Mouse (Mus musculus): Measurements from ENCODE around the gene Fibp. TPM values are rescaled to one million over a fixed set of nuclear protein-coding genes. Genes with fewer than 3 reads are reported as not detected.
A peak's percentile ranks its signal among the peaks of the same experiment; 100 is the strongest.

Fibp gene
- polyA plus RNA-seq, 1 experiment: 143 TPM

- H3K4me3 ChIP-seq (ENCODE audit: low read depth, low read length): peak overlapping the region; percentile 50
- peaks cover 5% of the 10 kb centered on the region; the same call in 1 of the 2 replicates for H3K4me1 ChIP-seq (ENCODE audit: control insufficient read depth, insufficient read depth, insufficient read length, low read length)
- WGBS: 3% methylated on average over 67 of the region's 68 CpGs
- no peak for TF ChIP-seq POLR2A (IDR thresholded peaks at IDR 0.05; ENCODE audit: low read depth, low read length)
- no peak for TF ChIP-seq CTCF (IDR thresholded peaks at IDR 0.05; ENCODE audit: extremely low read depth, insufficient read length, insufficient replicate concordance, low read depth, low read length)
- H3K27ac ChIP-seq (ENCODE audit: insufficient read depth, low read depth, low read length): no peak overlapping the region
- no peaks in the 10 kb centered on the region for H3K27me3 ChIP-seq (ENCODE audit: control insufficient read depth, insufficient read depth, low read length)
- no peaks in the 10 kb centered on the region for H3K36me3 ChIP-seq (ENCODE audit: control insufficient read depth, insufficient read depth, low read length)
Observed at GRCm38 (mm10) chr19:5474281-5475068, 14.1 kb downstream of the Fibp start.

GRCm38 (mm10) chr19:5475069-5475714 lies 14.8 kb downstream of the Fibp start:
- TF ChIP-seq CTCF (IDR thresholded peaks at IDR 0.05; ENCODE audit: extremely low read depth, insufficient read length, insufficient replicate concordance, low read depth, low read length) (no peak), POLR2A (IDR thresholded peaks at IDR 0.05; ENCODE audit: low read depth, low read length) (no peak)
- 57% methylated on average over 13 of the region's 13 CpGs for WGBS
- no peaks in the 10 kb centered on the region for H3K36me3 ChIP-seq (ENCODE audit: control insufficient read depth, insufficient read depth, low read length)
- H3K27ac ChIP-seq (ENCODE audit: insufficient read depth, low read depth, low read length): no peak overlapping the region
- H3K27me3 ChIP-seq (ENCODE audit: control insufficient read depth, insufficient read depth, low read length): no peaks in the 10 kb centered on the region
- H3K4me3 ChIP-seq (ENCODE audit: low read depth, low read length): peak overlapping the region; percentile 50
- H3K4me1 ChIP-seq (ENCODE audit: control insufficient read depth, insufficient read depth, insufficient read length, low read length): peaks cover 5% of the 10 kb centered on the region; the same call in 1 of the 2 replicates

GRCm38 (mm10) chr19:5477004-5477667 lies 16.7 kb downstream of the Fibp start:
- Histone ChIP-seq H3K27me3 (ENCODE audit: control insufficient read depth, insufficient read depth, low read length) (no peaks in the 10 kb centered on the region), H3K36me3 (ENCODE audit: control insufficient read depth, insufficient read depth, low read length) (no peaks in the 10 kb centered on the region), H3K27ac (ENCODE audit: insufficient read depth, low read depth, low read length) (no peak overlapping the region), H3K4me1 (ENCODE audit: control insufficient read depth, insufficient read depth, insufficient read length, low read length) (peaks cover 5% of the 10 kb centered on the region; the same call in 1 of the 2 replicates), H3K4me3 (ENCODE audit: low read depth, low read length) (no peak overlapping the region)
- 91% methylated on average over 10 of the region's 10 CpGs for WGBS
- TF ChIP-seq CTCF (IDR thresholded peaks at IDR 0.05; ENCODE audit: extremely low read depth, insufficient read length, insufficient replicate concordance, low read depth, low read length): no peak

GRCm38 (mm10) chr19:5477668-5478300 lies 17.4 kb downstream of the Fibp start:
- no peak overlapping the region for H3K4me3 ChIP-seq (ENCODE audit: low read depth, low read length)
- TF ChIP-seq CTCF (IDR thresholded peaks at IDR 0.05; ENCODE audit: extremely low read depth, insufficient read length, insufficient replicate concordance, low read depth, low read length): no peak
- TF ChIP-seq POLR2A (IDR thresholded peaks at IDR 0.05; ENCODE audit: low read depth, low read length): no peak
- 0 out of 2 replicates have a peak, but pooled peaks cover 3% of the 10 kb centered on the region for H3K36me3 ChIP-seq (ENCODE audit: control insufficient read depth, insufficient read depth, low read length)
- WGBS: 86% methylated on average over 18 of the region's 18 CpGs
- H3K27ac ChIP-seq (ENCODE audit: insufficient read depth, low read depth, low read length): no peak overlapping the region
- peaks cover 5% of the 10 kb centered on the region; the same call in 1 of the 2 replicates for H3K4me1 ChIP-seq (ENCODE audit: control insufficient read depth, insufficient read depth, insufficient read length, low read length)
- no peaks in the 10 kb centered on the region for H3K27me3 ChIP-seq (ENCODE audit: control insufficient read depth, insufficient read depth, low read length)

GRCm38 (mm10) chr19:5480016-5480415 lies 19.6 kb downstream of the Fibp start:
- H3K36me3 ChIP-seq (ENCODE audit: control insufficient read depth, insufficient read depth, low read length): peaks cover 7% of the 10 kb centered on the region; the same call in 1 of the 2 replicates
- H3K27ac ChIP-seq (ENCODE audit: insufficient read depth, low read depth, low read length): no peak overlapping the region
- H3K27me3 ChIP-seq (ENCODE audit: control insufficient read depth, insufficient read depth, low read length): no peaks in the 10 kb centered on the region
- WGBS: 36% methylated on average over 10 of the region's 10 CpGs
- TF ChIP-seq CTCF (IDR thresholded peaks at IDR 0.05; ENCODE audit: extremely low read depth, insufficient read length, insufficient replicate concordance, low read depth, low read length) (no peak), POLR2A (IDR thresholded peaks at IDR 0.05; ENCODE audit: low read depth, low read length) (no peak)
- H3K4me1 ChIP-seq (ENCODE audit: control insufficient read depth, insufficient read depth, insufficient read length, low read length): no peaks in the 10 kb centered on the region; the same call in 1 of the 2 replicates
- no peak overlapping the region for H3K4me3 ChIP-seq (ENCODE audit: low read depth, low read length)

- 92% methylated on average over 10 of the region's 10 CpGs for WGBS
- H3K27ac ChIP-seq (ENCODE audit: insufficient read depth, low read depth, low read length): no peak overlapping the region
- peaks cover 4% of the 10 kb centered on the region; the same call in 1 of the 2 replicates for H3K4me1 ChIP-seq (ENCODE audit: control insufficient read depth, insufficient read depth, insufficient read length, low read length)
- H3K27me3 ChIP-seq (ENCODE audit: control insufficient read depth, insufficient read depth, low read length): no peaks in the 10 kb centered on the region
- no peak for TF ChIP-seq CTCF (IDR thresholded peaks at IDR 0.05; ENCODE audit: extremely low read depth, insufficient read length, insufficient replicate concordance, low read depth, low read length)
- no peak for TF ChIP-seq POLR2A (IDR thresholded peaks at IDR 0.05; ENCODE audit: low read depth, low read length)
- H3K4me3 ChIP-seq (ENCODE audit: low read depth, low read length): no peak overlapping the region
- H3K36me3 ChIP-seq (ENCODE audit: control insufficient read depth, insufficient read depth, low read length): peaks cover 7% of the 10 kb centered on the region; the same call in 1 of the 2 replicates
Observed at GRCm38 (mm10) chr19:5481398-5481797, 21.0 kb downstream of the Fibp start.

Measured in small intestine, adult 2 months (tissue).